Mouse (Mus musculus) right cerebral cortex, adult 18-20 months (tissue): Measurements from ENCODE around the gene Elob.
A peak's percentile ranks its signal among the peaks of the same experiment; 100 is the strongest.

ENCODE experiments used
- DNase-seq: peaks from one replicate; pipeline ENCODE4 v3.0.0; 2022; ENCODE audit warnings: mixed read lengths

Elob gene

DNA sequence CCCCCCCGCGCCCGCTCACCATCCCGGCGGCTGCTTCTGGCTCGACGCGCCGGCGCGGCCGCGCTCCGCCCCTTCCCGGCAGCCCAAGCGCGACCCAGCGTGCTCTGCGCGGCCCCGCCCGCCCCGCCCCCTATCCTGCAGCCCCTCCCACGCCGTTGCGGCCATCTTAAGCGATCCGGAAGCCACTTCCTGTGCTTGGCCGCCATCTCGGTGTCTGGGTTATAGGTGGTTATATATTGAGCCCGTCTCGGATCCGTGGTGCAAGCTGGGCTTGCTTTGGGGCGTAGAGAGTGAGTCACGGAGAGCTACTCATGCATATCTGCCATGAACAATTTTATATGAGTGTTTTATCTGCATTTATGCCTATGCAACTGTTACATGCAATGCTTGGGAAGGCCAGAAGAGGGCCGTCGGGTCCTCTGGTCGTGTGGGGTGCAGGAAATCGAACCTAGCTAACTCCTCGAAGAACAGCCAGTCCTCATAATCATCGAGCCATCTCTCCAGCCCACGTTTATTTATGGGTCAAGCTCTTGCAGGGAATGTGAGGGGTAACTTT lies at the start of gene Elob:
Gene Elob (minus strand): TSS at position 73 of the 556 bp plus-strand sequence.
- DNase-seq: peak; percentile 87

DNA sequence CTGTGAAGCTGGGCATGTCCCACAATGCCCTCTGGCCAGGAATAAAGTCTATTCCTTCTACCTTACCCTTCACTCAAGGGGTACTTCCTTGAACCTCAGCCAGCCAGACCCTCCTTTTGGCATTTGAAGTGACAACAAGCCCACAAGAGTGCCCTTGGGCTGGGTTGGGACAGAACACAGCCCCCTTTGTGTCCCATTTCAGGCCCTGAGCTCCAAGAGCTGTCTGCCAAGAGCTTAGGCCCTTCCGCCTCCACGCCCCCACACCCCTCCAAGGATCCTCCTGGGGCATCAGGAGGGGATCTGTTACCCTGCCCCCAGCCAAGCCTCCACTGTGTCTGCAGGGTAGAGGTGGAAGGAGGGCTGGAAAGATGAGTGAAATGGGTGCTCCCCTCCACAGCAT lies 48.2 kb upstream of the Elob start:
- no peak for DNase-seq

DNA sequence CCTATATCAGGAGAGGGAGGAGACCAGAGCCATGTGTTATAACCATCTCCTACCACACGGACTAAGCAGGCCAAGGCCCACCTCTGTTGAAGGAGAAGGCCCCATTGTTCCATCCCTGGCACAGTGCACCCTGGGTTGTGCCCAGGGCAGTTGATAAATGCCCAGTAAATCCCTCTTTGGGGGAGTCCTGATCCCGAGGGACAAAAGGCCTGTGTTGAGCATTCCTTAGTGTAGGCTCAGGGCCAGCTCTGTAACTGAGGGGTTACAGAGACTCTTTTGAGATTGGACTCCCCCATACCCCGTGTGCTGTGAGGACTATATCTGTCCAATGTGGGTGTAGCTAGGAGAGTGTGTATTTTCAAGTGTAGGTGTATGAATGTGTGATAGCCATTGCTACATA lies 47.8 kb upstream of the Elob start:
- DNase-seq: peak; percentile 44

DNA sequence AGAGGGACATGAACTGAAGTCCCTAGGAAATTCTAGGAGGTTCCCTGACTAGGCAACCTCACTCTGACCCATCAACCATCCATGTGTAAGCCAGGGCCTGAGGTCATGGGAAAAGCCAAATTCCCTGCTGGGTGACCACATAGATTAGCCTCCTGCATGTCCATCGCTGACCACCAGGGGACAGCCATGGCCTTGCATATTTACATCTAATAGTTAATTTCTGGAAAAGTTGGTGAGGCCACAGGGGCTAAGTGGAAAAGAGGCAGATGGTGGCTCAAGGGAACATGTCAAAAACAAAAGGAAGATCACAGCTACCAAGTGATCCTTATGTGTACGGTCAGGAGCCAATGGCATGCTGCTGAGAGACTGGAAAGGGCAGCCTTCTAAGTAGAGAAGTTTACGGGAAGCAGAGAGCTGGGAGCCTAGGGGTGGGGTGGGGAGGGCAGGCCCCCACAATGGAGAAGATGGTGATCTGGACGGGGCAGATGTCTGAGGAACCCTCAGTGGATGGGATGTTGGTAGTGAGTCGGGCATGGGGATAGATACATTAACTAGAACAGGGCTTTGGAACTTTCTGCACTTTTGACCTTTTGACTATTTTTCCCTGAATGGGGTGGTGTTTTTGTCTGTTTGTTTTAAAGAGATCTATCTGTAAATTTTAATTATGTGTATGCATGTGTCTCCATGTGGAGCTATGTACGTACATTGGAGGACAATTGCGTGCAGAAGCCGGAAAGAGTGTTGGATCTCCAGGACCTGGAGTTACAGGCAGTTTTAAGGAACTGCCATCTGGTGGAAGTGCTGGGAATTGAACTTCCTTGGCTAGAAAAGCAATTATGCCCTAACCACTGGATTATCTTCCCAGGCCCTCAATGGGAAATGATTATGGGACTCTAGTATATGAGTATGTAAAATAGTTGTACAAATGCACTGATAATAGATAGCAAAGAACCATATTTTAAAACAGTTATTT lies 45.2 kb upstream of the Elob start:
- peak; percentile 24 for DNase-seq

DNA sequence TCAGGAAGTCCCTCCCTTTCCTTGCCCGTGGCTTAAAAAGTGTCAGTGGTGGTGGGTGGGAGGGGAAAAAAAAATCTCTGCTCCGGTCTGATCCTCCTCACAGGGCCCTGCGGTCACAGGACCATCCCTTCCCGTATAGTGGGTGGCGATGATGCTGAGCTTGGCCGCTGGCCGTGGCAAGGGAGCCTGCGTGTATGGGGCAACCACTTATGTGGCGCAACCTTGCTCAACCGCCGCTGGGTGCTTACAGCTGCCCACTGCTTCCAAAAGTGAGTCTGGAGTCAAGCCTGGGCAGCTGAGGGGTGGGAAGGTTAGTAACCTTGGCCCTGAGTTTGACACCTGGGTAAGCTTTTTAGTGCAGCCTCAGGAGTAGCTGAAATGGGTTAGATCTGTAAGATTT lies 39.6 kb upstream of the Elob start:
- no peak for DNase-seq

DNA sequence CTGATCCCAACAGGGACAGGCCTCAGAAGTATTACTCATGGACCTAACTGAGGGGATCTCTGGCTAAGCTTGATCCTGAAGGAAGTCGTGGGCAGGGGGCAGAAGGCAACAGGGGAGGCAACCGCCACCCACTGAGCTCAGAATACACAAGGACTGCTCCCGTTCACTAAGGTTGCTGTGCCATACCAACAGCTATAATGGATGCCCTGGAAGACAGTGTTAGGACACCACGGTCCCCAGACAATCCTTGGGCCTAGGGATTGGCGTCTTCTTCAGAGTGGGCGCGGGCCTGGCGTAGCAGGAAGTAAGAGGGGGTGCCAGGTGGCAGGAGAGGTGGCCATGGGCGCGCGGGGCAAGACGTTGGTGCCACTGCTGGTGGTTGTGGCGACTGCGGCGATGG lies 38.8 kb upstream of the Elob start, which contains the start of gene Prss21:
Gene Prss21 (plus strand): TSS at position 301 of the 400 bp plus-strand sequence.
- DNase-seq: no peak

DNA sequence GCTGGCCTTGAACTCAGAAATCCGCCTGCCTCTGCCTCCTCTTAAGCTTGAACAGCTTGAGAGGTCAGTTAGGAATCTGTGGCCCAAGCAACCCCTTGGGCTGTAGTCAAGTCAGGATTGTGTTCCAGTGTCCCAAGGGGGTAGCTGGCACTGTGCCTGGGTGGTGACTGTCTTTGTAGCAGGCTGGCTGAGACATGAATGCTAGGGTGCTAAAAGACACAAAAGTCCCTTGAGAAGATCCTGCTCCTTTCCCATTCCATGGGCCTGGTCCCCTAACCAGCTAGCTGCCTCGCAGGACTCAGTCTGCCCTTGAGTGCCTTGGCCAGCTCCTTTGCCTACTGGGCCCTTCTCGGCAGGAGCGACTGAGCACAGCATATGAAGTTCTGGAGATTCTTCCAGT lies 34.0 kb upstream of the Elob start:
- DNase-seq: no peak

DNA sequence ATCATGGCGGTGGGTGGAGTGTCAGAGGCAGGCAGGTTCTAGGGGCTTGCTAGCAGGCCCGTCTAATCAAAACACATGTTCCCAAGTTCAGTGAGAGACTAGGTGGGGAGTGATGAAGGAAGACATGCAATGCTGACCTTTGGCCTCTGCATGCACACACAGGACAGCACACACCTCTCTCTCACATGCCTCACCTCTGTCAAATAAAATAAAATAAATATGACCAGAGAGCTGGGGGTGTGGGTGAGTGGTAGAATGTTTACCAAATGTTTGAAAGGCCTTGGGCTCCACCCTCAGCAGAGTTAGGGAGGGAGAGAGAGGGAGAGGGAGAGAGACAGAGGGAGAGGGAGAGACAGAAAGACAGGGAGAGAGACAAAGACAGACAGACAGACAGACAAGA lies 29.0 kb upstream of the Elob start:
- no peak for DNase-seq

DNA sequence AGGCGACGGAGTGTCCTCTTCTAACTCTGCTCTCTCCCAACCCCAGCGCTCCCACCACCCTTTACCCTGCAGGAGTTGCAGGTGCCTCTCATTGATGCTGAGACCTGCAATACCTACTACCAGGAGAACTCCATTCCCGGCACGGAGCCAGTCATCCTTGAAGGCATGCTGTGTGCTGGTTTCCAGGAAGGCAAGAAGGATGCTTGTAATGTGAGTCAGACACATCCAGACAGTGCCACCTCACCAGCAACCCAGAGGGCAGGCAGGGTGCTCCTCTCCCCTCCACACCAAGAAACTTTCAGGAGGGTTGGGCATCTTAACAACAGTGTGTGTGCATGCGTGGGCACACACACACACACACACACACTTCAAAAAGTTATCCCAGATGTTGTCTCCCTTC lies 28.3 kb upstream of the Elob start:
- no peak for DNase-seq

DNA sequence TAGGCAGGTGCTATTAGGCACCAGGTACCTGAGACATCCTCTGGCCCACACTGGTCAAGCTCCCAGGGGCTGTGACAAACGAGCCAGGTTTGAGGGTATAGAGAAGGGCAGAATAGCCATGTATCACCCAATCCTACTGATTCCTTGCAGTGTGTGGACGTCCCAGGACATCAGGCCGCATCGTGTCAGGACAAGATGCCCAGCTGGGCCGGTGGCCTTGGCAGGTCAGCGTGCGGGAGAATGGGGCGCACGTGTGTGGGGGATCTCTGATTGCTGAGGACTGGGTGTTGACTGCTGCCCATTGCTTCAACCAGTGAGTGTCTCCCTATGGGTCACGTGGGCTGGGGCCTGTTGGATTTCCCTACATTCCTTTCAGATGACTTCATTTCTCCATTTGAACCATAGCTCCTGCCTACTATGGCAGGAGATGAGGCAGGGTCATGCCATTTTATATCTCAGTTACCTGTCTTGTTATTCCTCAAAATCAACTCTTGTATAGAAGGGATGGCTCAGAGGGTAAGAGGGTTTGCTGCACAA lies 25.4 kb upstream of the Elob start:
- DNase-seq: no peak

DNA sequence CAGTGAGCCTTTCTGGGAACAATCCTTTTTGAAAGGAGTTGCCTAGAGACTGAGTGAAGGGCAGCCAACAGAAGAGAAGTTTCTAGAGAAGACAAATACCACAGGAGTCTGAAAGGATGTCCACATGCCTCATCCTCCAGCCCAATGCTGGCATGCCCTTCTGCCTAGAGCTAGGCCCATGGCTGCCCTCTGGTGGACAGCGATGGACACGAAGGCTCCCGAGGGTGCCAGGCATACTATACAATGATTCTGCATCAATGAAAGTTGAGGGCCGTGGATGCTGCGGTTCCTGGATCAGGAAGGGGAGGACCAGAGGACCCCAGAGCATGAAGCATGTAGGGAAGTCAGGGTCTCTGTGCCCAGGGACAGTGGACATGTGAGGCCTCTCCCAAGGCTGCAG lies 24.4 kb upstream of the Elob start:
- DNase-seq: no peak

DNA sequence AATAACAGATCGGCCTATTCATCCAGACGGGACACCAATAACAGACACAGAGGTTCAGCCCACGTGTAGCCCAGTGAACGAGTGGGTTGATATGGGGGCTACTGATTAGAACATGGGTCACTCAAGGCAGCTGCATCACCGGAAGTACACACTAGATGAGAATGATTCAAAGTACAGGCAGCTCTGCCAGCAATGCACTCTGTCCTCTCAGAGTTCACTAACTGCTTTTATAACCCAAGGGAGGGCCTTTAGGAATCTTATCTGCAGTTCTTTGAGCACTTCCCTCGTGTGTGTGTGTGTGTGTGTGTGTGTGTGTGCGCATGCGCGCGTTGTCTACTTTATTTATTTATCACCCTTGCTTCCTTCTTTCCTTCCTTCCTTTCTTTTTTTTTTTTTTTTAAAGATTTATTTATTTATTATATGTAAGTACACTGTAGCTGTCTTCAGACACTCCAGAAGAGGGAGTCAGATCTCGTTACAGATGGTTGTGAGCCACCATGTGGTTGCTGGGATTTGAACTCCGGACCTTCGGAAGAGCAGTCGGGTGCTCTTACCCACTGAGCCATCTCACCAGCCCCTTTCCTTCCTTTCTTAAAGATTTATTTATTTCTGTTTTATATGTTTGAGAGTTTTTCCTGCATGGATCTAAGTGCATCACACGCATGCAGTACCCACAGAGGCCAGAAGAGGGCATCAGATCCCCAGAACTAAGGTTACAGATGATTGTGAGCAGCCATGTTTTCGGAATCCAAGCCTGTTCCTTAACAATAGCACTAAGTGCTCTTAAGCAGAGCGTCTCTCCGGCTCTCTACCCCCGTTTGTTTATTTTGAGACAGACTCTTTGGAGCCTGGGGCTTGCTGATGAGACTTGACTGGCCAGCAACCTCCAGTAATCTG lies 22.2 kb upstream of the Elob start:
- DNase-seq: peak; percentile 30

DNA sequence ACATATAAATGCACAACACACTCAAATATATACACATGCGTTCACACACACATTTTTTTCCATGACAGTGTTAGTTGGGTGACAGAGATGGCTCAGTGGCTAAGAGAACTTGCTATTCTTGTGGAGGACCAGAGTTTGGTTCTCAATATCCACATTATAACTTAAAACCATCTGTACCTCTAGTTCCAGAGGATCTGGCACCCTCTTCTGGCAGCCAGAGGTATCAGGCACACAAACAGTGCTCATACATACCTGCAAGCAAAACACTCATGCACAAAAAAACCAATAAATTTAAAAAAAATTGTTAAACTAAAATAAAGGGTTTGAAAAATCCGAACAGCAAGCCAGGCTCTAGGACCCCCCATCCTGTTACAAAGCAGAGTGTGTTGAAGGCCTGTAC lies 21.1 kb upstream of the Elob start:
- DNase-seq: no peak

DNA sequence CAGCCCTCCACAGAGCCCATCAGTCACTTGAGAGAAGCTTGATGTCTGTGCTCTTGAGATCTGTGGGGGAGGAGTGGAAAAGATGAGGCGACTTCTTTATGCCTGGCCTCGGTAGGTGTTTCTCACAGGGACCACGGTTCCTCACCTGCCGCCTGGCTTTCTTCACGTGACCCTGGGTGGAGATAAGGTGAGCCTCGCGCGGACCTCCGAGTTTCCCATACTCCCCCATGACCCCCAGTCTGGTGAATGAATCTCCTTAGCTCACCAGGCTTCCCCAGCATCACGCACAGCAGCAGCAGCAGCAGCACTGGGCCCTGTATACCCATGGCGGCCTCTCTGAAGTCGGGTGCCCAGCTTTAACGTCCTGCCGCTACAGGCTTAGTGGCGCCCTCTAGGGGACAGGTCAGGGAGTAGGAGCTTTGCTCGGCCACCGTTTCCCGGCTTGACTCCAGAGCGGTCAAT lies 14.9 kb upstream of the Elob start, which contains the start of the genes Prss32 and Prss41:
Gene Prss32 (plus strand): TSS at position 44 of the 462 bp plus-strand sequence.
Gene Prss41 (minus strand): TSS at position 361 of the 462 bp plus-strand sequence.
- DNase-seq: no peak

DNA sequence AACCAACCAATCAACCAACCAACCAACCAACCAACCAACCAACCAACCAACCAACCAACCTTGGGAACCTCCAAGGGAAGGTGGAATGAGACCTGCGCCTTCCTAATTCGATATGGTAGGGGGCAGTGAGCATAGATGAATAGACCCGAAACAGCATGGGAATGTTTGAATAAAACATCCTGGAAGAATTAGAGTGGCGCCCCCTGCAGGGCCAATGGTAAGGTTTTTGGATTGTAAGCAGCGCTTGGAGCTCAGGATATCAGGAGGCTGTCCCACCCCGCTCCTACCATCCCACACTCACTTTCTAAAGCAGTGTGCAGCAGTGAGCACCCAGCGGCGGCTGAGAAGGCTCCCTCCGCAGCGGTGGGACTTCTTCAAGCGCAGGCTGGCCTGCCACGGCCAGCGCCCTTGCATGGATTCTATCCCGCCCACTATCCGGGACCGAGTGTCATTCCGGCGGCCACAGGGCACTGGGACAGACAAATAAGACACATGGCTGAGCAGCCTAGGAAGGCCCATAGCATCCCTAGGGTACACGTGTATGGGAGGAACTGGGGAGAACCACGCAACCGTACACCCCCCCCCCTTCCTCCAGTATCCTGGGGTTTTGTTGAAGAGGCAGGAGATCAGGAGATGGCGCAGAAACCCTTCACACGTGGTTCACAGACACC lies 14.3 kb upstream of the Elob start:
- no peak for DNase-seq

DNA sequence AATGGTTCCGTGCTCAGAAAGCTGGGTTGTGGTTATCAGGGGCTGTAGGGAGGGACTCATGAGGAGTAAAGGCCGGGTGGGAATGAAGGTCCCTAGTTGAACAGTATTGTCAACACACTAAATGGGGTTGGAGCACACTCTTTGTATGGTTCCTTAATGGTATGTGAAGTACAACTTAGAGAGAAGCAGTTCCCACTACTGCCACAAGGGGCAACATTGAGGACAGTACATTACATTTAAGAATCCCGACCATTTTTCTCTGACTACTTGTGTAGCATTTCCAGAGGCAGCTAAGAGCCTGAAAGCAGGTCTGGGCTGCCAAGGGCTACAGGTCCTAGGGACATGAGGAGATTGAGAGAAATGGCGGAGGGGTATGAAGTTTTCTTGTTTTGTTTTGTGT lies 12.2 kb upstream of the Elob start:
- DNase-seq: peak; percentile 41

DNA sequence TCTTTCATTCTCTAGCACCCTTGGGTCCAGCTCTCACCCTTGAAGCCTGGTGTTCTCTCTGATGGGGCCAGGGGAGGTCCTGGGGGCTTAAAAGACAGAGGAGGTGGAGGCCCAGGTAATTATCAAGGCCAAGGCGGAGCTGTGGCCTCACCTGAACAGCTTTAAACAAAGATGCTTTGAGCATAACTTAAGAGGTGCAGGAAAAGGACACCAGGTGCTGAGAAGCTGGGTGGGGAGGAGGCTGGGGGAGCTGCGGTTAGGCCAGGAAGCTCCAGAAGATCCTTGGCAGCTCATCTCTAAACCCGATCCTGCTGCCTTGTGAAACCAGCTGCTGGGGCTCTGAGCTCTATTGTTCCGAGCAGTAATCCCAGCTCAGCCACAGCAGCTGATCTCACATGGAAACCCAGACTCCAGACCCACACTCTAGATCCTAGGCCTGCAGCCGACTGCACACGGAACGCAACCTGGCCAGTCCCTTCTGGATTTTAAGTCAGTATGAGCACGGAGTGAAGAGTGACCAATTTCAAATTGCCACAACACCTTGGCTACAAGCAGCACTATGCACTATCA lies 7.2 kb upstream of the Elob start, which contains the start of gene Prss33:
Gene Prss33 (minus strand): TSS at position 51 of the 570 bp plus-strand sequence.
- no peak for DNase-seq

DNA sequence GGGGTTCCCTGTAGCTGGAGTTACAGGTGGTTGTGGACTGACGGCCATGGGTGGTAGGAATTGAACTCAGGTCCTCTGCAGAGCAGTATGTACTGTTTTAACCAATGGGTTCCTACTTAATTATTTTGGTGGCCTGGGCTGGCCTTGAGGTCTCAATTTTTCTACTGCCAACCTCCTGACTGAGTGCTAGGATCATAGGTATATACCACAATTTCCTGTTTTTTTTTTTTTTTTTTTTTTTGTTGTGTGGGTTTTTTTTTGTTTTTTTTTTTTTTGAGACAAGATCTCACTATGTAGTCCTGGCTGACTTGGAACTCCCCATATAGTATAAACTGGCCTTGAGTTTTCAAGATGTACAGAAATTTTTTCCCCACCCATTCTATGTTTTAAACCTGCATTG lies 2.3 kb upstream of the Elob start:
- DNase-seq: no peak

DNA sequence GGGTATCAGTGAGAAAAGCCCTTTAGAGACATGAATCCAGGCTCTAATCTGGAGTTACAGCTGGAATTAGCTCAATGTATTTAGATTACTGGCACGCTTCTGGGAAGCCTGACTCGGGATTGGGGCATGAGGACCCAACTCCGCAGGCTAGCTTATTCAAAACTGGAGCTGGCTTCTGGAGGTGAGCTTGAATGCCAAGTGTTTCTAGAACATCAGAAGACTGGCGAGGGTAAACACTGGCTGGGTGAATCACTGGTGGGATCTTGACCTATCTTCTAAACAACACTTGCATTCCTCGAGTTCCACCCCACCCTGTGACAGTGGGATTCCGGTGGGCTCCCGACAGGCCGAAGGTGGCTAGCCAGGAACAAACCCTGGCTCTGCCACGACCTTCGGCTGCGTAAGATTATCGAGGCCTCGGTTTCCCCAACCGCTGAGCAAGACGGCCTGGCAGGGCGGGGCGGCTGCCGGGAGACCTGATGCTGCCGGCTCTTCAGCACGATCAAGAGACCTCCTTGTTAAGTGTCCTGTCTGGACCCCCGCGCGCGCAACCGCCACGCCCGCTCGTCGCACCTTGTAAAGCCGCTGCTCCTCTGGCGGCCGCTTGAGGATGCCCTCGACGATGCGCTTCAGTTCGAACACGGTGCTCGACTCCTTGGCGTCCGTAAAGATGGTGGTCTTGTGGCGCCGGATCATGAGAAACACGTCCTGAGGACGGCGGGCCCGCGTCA lies 500 bp downstream of the Elob start:
- DNase-seq: peak; percentile 36

DNA sequence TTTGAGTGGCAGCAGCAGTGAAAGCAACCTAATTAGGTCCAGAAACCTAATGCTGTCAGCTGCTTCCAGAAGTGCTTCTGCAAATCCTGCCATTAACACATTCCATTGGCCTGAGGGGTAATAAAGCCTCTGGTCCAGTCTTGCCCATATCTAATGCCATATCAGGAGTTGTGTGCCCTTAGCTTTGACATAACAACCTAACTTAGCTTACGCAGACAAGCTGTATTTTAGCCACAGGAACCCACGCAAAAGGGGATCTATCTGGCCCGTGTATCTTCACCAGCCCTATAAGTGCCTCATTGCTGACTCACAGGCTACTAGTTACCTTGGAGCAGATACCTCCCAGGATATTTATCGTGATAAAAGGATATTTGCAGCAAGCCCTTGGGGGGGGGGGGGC lies 3.3 kb downstream of the Elob start:
- DNase-seq: no peak

DNA sequence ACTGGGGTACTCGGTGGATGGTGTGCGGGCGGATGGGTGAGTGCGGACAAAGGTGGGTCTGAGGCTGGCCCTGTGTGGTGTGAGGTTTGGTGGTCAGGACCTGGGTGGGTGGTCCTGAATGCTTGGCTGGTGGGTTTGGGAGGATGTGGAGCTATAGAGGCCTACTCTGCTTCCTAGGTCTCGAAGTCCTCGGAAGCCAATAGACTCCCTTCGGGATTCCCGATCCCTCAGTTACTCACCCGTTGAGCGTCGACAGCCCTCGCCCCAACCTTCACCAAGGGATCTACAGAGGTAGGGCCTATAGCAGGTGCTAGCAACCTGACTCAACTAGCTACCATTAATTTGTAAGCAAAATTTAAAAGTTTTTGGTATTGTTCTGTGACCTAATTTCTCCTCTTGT lies 5.3 kb downstream of the Elob start:
- no peak for DNase-seq
